Comparison of ENCODE assay signal across 8 mouse cellular contexts in genomic region chr2:147177672-147178071, GRCm38 (mm10). TPM values are rescaled to one million over a fixed set of nuclear protein-coding genes. Genes with fewer than 3 reads are reported as not detected.
DNase-seq lines count a peak whose midpoint lies in the region; ATAC-seq and TF ChIP-seq lines count a peak whose summit lies in the region.

No protein-coding gene starts in this region.

- peak overlapping the region; percentile 51 for H3K9ac ChIP-seq in MEL (ENCODE audit: control insufficient read depth, low read depth, low read length, poor library complexity, severe bottlenecking)
- no peak overlapping the region for H3K9ac ChIP-seq in lung, embryonic 14.5 days

- no peak for TF ChIP-seq POLR2A in MEL (IDR thresholded peaks at IDR 0.05; ENCODE audit: control insufficient read depth in 1 of 2, insufficient read depth in 1 of 2, low read depth in 1 of 2, low read length in 2 of 2, poor library complexity in 1 of 2)
- no peak for TF ChIP-seq POLR2A in cerebellum, adult 2 months (IDR thresholded peaks at IDR 0.05; ENCODE audit: borderline replicate concordance, insufficient read depth, low read length)
- no peak for TF ChIP-seq POLR2A in thymus, adult 2 months (IDR thresholded peaks at IDR 0.05; ENCODE audit: control insufficient read depth, extremely low read depth, insufficient read depth, low read length, poor library complexity)

- H3K4me3 ChIP-seq in MEL (ENCODE audit: control insufficient read depth in 1 of 2, insufficient read depth in 1 of 2, low read depth in 2 of 2, low read length in 2 of 2), result peak overlapping the region; percentile 52 to 79
- H3K4me3 ChIP-seq in cerebellum, adult 2 months (replicated peaks; ENCODE audit: insufficient read depth, low read depth, low read length), result no peak overlapping the region
- peak overlapping the region; percentile 5 for H3K4me3 ChIP-seq in lung, embryonic 14.5 days (ENCODE audit: low read depth, low read length)
- H3K4me3 ChIP-seq in thymus, adult 2 months (ENCODE audit: control insufficient read depth, insufficient read depth, low read length), result no peak overlapping the region

- peak; percentile 99 for TF ChIP-seq RAD21 in MEL (IDR thresholded peaks at IDR 0.05; ENCODE audit: low read depth, low read length)

- H3K79me2 ChIP-seq in MEL (ENCODE audit: control insufficient read depth, insufficient read depth, low read length, poor library complexity), result no peaks in the 10 kb centered on the region

- peak; percentile 65 to 68 for ATAC-seq in hematopoietic stem cell, adult 5-6 weeks (replicated peaks in 1 of 2; ENCODE audit: insufficient read depth in 1 of 2, low FRiP score in 2 of 2, low TSS enrichment in 1 of 2, low read depth in 1 of 2, poor library complexity in 2 of 2, severe bottlenecking in 2 of 2)
- peak; percentile 60; the same call in 1 of the 2 replicates for ATAC-seq in lung, embryonic 14.5 days (ENCODE audit: insufficient read depth)

- no peak for TF ChIP-seq EP300 in MEL (IDR thresholded peaks at IDR 0.05; ENCODE audit: low read depth in 1 of 2, low read length in 2 of 2)

- no peaks in the 10 kb centered on the region for H3K9me3 ChIP-seq in MEL (replicated peaks; ENCODE audit: insufficient read depth, low read length)
- no peaks in the 10 kb centered on the region for H3K9me3 ChIP-seq in lung, embryonic 14.5 days (ENCODE audit: low read depth, low read length)

- H3K4me2 ChIP-seq in lung, embryonic 14.5 days, result peak overlapping the region; percentile 55

- no peak overlapping the region for H3K27ac ChIP-seq in MEL (ENCODE audit: control insufficient read depth, low read depth, low read length)
- H3K27ac ChIP-seq in cerebellum, adult 2 months (ENCODE audit: insufficient read depth, low read length), result no peak overlapping the region
- H3K27ac ChIP-seq in lung, embryonic 14.5 days (ENCODE audit: low read depth), result no peak overlapping the region
- H3K27ac ChIP-seq in thymus, adult 2 months (ENCODE audit: control insufficient read depth, insufficient read depth, low read length), result no peak overlapping the region

- 6% methylated on average over 10 of the region's 10 CpGs for WGBS in cerebellum, adult 2 months
- 9% methylated on average over 10 of the region's 10 CpGs for WGBS in lung, embryonic 14.5 days
- WGBS in thymus, adult 2 months, result 11% methylated on average over 10 of the region's 10 CpGs

- no peaks in the 10 kb centered on the region for H3K36me3 ChIP-seq in MEL (ENCODE audit: control insufficient read depth in 1 of 2, insufficient read depth in 2 of 2, low read length in 2 of 2)
- no peaks in the 10 kb centered on the region for H3K36me3 ChIP-seq in lung, embryonic 14.5 days (ENCODE audit: insufficient read depth)
- no peaks in the 10 kb centered on the region for H3K36me3 ChIP-seq in thymus, adult 2 months (ENCODE audit: control insufficient read depth, insufficient read depth, low read length)

- no peaks in the 10 kb centered on the region for H3K4me1 ChIP-seq in MEL (ENCODE audit: control insufficient read depth in 1 of 2, insufficient read depth in 2 of 2, low read length in 2 of 2)
- no peaks in the 10 kb centered on the region; the same call in 1 of the 2 replicates for H3K4me1 ChIP-seq in cerebellum, adult 2 months (ENCODE audit: control insufficient read depth, insufficient read depth, low read length)
- H3K4me1 ChIP-seq in lung, embryonic 14.5 days (ENCODE audit: insufficient read depth), result no peaks in the 10 kb centered on the region
- H3K4me1 ChIP-seq in thymus, adult 2 months (replicated peaks; ENCODE audit: control insufficient read depth, insufficient read depth, low read length), result peaks cover 10% of the 10 kb centered on the region

- peak; percentile 84 for DNase-seq in MEL (ENCODE audit: low read depth, low spot score)
- peak; percentile 71 to 87 for DNase-seq in cerebellum, adult 2 months
- peak; percentile 87 for DNase-seq in forelimb bud, embryonic 11.5 days (ENCODE audit: low read depth, low spot score)
- peak; percentile 67 to 89 for DNase-seq in layer of hippocampus, adult 8-10 months (ENCODE audit: low spot score in 2 of 2)
- peak; percentile 94 for DNase-seq in lung, embryonic 14.5 days
- DNase-seq in ovary, adult 18-20 months (ENCODE audit: low spot score), result peak; percentile 35
- peak; percentile 78 for DNase-seq in thymus, adult 2 months

- no peaks in the 10 kb centered on the region for H3K27me3 ChIP-seq in MEL (ENCODE audit: control insufficient read depth in 1 of 2, insufficient read depth in 2 of 2, low read length in 2 of 2)
- no peaks in the 10 kb centered on the region; the same call in 1 of the 2 replicates for H3K27me3 ChIP-seq in cerebellum, adult 2 months (ENCODE audit: control insufficient read depth, insufficient read depth, low read length)
- peaks cover 42% of the 10 kb centered on the region for H3K27me3 ChIP-seq in lung, embryonic 14.5 days (ENCODE audit: insufficient read depth, low read length)
- peaks cover 7% of the 10 kb centered on the region; the same call in 1 of the 2 replicates for H3K27me3 ChIP-seq in thymus, adult 2 months (ENCODE audit: control insufficient read depth, insufficient read depth, low read length)

- peak in 2 of 3 experiments; percentile 51 to 90 for TF ChIP-seq CTCF in MEL (IDR thresholded peaks at IDR 0.05 in 2 of 3, conservative IDR thresholded peaks at IDR 0.05 in 1 of 3; ENCODE audit: control insufficient read depth in 1 of 3, insufficient read depth in 1 of 3, low read depth in 2 of 3, low read length in 3 of 3, poor library complexity in 1 of 3, severe bottlenecking in 1 of 3)
- peak; percentile 93 for TF ChIP-seq CTCF in cerebellum, adult 2 months (IDR thresholded peaks at IDR 0.05; ENCODE audit: borderline replicate concordance, insufficient read depth, low read depth, low read length)
- TF ChIP-seq CTCF in lung, embryonic 14.5 days (IDR thresholded peaks at IDR 0.05; ENCODE audit: low read depth), result peak; percentile 88
- TF ChIP-seq CTCF in thymus, adult 2 months (IDR thresholded peaks at IDR 0.05; ENCODE audit: borderline replicate concordance, control insufficient read depth, extremely low read depth, insufficient read depth, low read length, poor library complexity), result no peak

TF ChIP-seq in MEL, 35 proteins besides CTCF, POLR2A, EP300 and RAD21:
- TF ChIP-seq ZC3H11A (IDR thresholded peaks at IDR 0.05; ENCODE audit: low read depth, low read length), result peak; percentile 97
- no peak for TF ChIP-seq POLR2AphosphoS5 (IDR thresholded peaks at IDR 0.05; ENCODE audit: borderline replicate concordance, low read depth, low read length)
- no peak for TF ChIP-seq ETS1 (IDR thresholded peaks at IDR 0.05; ENCODE audit: low read depth, low read length)
- TF ChIP-seq JUND (IDR thresholded peaks at IDR 0.05; ENCODE audit: low read depth, low read length), result no peak
- no peak for TF ChIP-seq USF1 (IDR thresholded peaks at IDR 0.05; ENCODE audit: low read depth, low read length)
- peak; percentile 94 for TF ChIP-seq SMC3 (IDR thresholded peaks at IDR 0.05; ENCODE audit: low read depth, low read length)
- TF ChIP-seq ZMIZ1 (IDR thresholded peaks at IDR 0.05; ENCODE audit: low read depth, low read length), result no peak
- TF ChIP-seq NELFE (IDR thresholded peaks at IDR 0.05; ENCODE audit: low read depth, low read length), result no peak
- no peak for TF ChIP-seq MXI1 (IDR thresholded peaks at IDR 0.05; ENCODE audit: low read depth, low read length)
- TF ChIP-seq MAZ (IDR thresholded peaks at IDR 0.05; ENCODE audit: low read depth, low read length), result no peak
- no peak for TF ChIP-seq SIN3A (IDR thresholded peaks at IDR 0.05; ENCODE audit: low read length)
- TF ChIP-seq TBP (IDR thresholded peaks at IDR 0.05; ENCODE audit: low read depth, low read length), result peak; percentile 67
- TF ChIP-seq POLR2AphosphoS2 (IDR thresholded peaks at IDR 0.05; ENCODE audit: low read length), result no peak
- no peak for TF ChIP-seq RCOR1 (IDR thresholded peaks at IDR 0.05; ENCODE audit: low read depth, low read length)

RNA-seq across cellular contexts. Expression of gene Nkx2-2, which starts 16.4 kb away (rescaled TPM):
- not detected in 2 replicates for total RNA-seq in MEL (2012; rRNA removed)
- polyA plus RNA-seq in MEL (2012; ENCODE audit: insufficient read depth in 1 of 2, insufficient read length in 2 of 2, low read depth in 1 of 2, low replicate concordance in 2 of 2, missing spikeins in 1 of 2), result not detected
- 13.1 and 14.0 TPM in 2 replicates for polyA plus RNA-seq in cerebellum, adult 2 months (2012; rRNA removed)
- not detected in 2 replicates for total RNA-seq in hematopoietic stem cell, adult 5-6 weeks (2017)
- 1 to 10 TPM; 5.1 to 7.6 (median 6.1) TPM for total RNA-seq in layer of hippocampus, adult 8-10 months (2022)
- polyA plus RNA-seq in lung, embryonic 14.5 days (2014; fragmentation: Nextera tagmentation; extraction: Ambion mirVana), result not detected in 2 replicates
- polyA plus RNA-seq in thymus, adult 2 months (2012; rRNA removed), result 0.11 TPM in 1 of 2 replicates, not detected in the other

Comparison
In these comparisons a context has a peak if more than half of its experiments do, and no peak if none do; other contexts are left out.
1. DNase-seq: peak in every context shown above with its lines; median percentile 94 in lung, embryonic 14.5 days; 87 in forelimb bud, embryonic 11.5 days; 84 in MEL; 79 in cerebellum, adult 2 months; 78 in layer of hippocampus, adult 8-10 months; 78 in thymus, adult 2 months; 35 in ovary, adult 18-20 months.
2. H3K4me3 ChIP-seq: peak in MEL (2 of 2) and lung, embryonic 14.5 days (single experiment); none in cerebellum, adult 2 months (single experiment) and thymus, adult 2 months (single experiment).
3. RNA of gene Nkx2-2, which starts 16.4 kb away (polyA plus RNA-seq): 13.1 to 14.0 TPM in cerebellum, adult 2 months; 0.11 TPM in thymus, adult 2 months, not detected in MEL and not detected in lung, embryonic 14.5 days; every median in the first group is over 10 times any median in the second.